Mouse (Mus musculus) brown adipose tissue, adult 24 weeks (tissue): ENCODE data around the gene Srgn. TPM values are rescaled to one million over a fixed set of nuclear protein-coding genes. Genes with fewer than 3 reads are reported as not detected.
A peak's percentile ranks its signal among the peaks of the same experiment; 100 is the strongest.
"Not testable (repeated sequence)": the region's sequence is repeated elsewhere in the genome, so short reads cannot be mapped to it uniquely, and the experiment has no call there.

Experiments
- H3K27ac ChIP-seq: fragments of 200-500 bp; replicated peaks from 2 replicates; pipeline ENCODE4 v1.5.1; 2012; ENCODE audit warnings: low read depth, mild to moderate bottlenecking, low read length
- H3K4me1 ChIP-seq: fragments of 200-500 bp; 2 replicates; pipeline ENCODE4 v1.6.1; 2012; ENCODE audit warnings: low read length, mixed read lengths; ENCODE audit not compliant: control insufficient read depth, insufficient read depth, insufficient read length
- H3K4me3 ChIP-seq: fragments of 200-500 bp; 2 replicates; pipeline ENCODE4 v1.5.1; 2012; ENCODE audit warnings: low read depth, mild to moderate bottlenecking, low read length, moderate library complexity; ENCODE audit not compliant: insufficient read depth
- polyA plus RNA-seq: library from polyadenylated mRNA; stranded (reverse); fragments of >200 nt; gene quantifications from 2 replicates; pipeline ENCODE4 v1.2.4, GENCODE M21; 2012; ENCODE audit not compliant: missing spikeins, insufficient read depth, insufficient read length

Srgn gene
- polyA plus RNA-seq, 1 experiment = 48.5 TPM

DNA sequence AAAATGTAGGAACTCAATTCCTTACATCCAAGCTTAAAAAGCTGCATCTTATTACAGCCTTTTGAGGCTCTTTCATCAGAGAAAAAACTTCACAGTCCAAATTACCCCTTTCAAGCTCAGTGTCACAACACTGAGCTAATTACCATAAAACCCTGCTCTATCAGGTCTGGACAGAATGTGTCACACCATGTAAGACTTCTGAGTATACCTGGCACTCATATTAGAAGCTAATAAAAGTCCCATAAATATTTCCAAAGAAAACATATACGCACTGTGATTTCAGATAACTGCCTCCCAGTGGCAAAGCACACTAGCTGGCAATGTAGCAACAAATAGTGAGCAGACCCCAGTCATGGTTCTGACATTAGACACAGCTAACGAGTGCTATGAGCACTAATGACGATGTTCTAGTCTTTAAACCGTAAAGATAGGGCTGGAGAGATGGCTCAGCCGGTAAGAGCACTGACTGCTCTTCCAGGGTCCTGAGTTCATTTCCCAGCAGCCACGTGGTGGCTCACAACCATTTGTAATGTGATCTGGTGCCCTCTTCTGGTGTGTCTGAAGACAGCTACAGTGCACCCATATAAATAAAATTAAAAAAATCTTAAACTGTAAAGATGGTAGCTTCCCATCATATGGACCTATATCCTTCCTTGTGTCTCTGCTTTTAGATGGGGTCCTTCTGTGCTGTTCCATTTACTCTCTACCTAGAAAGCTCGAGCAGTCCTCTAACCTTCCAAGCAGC is 46.0 kb downstream of the Srgn start:
- no peak overlapping the region for H3K4me3 ChIP-seq
- H3K27ac ChIP-seq = no peak overlapping the region
- H3K4me1 ChIP-seq = peaks cover 10% of the 10 kb centered on the region; the same call in 1 of the 2 replicates

DNA sequence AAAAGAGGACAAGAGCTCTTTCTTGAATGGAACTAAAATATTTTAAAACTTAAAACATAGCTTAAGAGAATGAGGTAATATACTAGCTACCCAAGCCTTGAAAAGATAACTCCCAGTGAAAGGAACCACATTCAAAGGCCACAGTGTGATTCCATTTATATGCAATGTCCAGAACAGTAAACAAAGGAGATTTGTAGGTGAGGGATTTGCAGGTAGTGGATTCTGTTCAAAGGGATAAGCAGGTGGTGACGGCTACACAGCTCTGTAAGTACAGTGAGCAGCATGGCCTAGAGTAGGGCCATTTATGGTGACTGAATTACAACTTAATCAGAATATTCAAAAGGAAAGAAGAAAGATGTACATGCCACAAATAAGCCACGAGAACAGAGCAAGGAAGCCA is 50.3 kb downstream of the Srgn start:
- no peaks in the 10 kb centered on the region for H3K4me1 ChIP-seq
- no peak overlapping the region for H3K4me3 ChIP-seq
- no peak overlapping the region for H3K27ac ChIP-seq

DNA sequence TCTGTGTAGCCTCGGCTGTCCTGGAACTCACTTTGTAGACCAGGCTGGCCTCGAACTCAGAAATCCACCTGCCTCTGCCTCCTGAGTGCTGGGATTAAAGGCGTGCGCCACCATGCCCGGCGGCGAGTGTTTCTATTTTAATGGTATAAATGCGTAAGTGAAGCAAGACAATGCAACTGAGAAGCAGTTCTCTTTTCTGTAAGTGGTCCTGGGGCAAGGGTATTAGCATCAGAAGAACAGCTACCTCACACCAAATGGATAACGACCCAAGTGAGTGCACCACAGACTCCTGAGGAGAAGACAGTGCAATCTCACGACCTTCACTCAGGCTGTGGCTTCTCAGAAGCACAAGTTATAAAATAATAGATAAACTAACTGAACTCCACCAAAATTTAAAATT is 52.3 kb downstream of the Srgn start:
- H3K4me3 ChIP-seq = no peak overlapping the region
- no peaks in the 10 kb centered on the region for H3K4me1 ChIP-seq
- no peak overlapping the region for H3K27ac ChIP-seq

DNA sequence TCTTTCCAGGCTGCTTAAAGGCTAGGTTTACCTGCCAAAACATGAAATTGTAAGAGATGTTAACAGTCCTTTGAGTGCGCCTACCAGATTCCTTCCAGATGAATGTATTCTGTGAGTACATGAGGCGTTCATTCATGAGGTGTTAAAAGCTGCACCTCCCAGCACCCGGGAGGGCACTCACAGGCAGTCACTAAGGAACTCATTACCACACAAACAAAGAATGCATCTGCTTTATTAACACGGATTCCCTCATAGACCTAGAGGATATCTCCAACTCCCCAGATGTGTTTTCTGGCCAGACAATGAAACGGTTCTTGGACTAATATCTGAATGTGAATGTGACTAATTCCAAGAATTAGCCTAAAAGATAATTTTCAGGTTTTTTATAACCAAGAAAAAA is 56.1 kb downstream of the Srgn start:
- Histone ChIP-seq H3K4me1 (no peaks in the 10 kb centered on the region), H3K4me3 (no peak overlapping the region), H3K27ac (no peak overlapping the region)

DNA sequence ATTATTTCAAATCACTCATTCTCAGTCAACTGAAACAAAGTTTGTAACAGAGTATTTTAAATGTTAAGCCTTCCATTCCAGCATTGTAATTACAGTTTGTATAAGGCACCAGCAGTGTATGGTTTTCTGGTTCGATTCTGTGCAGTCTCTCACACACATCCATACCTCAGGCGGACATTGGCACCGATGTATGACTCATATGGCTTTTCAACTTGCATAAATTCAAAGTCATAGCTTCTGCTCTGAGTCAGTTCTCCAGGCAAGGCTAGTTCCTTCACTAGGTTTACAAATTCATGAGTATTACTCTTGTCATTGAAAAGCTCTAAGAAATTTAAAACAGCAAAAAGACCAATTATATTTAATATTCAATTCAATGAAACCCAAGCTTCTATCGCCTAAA is 57.5 kb downstream of the Srgn start:
- H3K4me3 ChIP-seq = no peak overlapping the region
- no peaks in the 10 kb centered on the region for H3K4me1 ChIP-seq

DNA sequence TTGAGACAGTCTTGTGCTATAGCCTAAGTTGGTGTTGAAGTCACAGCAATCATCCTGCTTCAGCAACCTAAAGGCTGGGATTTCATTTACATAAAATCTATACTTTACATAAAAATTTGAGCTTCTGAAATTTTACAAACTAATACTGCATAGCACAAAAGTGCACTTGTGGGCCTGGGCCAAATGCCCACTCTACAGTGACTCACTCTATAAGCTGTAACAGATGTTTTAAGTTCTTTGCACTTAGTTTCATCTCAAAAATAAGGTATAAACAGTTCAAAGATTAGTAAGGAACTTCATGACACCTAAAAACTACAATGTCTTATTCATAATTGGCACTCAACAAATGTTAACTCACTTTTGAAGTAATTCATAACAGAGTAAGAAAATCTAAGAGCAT is 65.9 kb downstream of the Srgn start:
- Histone ChIP-seq H3K4me1 (no peaks in the 10 kb centered on the region), H3K27ac (no peak overlapping the region), H3K4me3 (no peak overlapping the region)

More for the DNA sequence above, 57.5 kb downstream of the Srgn start:
- no peak overlapping the region for H3K27ac ChIP-seq

DNA sequence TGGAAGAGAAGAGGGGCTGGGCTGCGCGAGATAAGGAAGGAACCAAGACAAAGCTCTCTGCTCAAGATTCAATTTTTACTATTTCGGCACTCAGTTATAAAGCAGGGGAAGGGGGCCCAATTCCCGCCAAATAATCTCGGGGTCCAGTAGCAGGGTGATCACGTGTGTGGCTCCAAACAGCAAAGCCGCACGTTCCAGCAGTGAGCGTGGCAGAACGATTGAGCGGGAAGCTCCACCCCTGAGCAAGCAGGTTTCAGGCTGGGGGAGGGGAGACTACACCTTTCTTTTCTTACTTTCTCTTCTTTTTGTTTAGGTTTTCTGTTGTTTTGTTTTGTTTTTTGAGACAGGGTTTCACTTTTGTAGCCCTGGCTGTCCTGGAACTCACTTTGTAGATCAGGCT is 75.2 kb downstream of the Srgn start:
- H3K27ac ChIP-seq, H3K4me1 ChIP-seq, H3K4me3 ChIP-seq: not testable (repeated sequence)

DNA sequence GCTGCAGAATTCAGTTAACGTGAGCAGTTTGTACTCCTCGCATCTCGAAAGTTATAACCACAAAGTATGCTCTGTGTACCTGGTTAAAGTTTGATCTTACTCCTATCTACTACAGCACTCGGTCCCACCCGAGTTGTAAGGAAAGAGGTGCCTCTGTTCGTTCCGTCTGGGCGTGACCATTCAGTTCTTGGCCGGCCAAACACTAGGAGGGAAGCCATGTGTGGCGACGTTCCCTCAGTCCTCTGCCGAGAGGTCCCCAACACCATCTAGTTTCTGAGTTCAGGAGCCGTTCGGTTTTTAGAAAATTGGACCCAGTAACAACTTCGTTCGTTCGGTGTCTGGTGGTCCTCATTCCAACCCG is 77.0 kb downstream of the Srgn start:
- Histone ChIP-seq H3K4me3 (peak overlapping the region; percentile 81), H3K27ac (peak overlapping the region; percentile 98), H3K4me1 (peaks cover 3% of the 10 kb centered on the region)

DNA sequence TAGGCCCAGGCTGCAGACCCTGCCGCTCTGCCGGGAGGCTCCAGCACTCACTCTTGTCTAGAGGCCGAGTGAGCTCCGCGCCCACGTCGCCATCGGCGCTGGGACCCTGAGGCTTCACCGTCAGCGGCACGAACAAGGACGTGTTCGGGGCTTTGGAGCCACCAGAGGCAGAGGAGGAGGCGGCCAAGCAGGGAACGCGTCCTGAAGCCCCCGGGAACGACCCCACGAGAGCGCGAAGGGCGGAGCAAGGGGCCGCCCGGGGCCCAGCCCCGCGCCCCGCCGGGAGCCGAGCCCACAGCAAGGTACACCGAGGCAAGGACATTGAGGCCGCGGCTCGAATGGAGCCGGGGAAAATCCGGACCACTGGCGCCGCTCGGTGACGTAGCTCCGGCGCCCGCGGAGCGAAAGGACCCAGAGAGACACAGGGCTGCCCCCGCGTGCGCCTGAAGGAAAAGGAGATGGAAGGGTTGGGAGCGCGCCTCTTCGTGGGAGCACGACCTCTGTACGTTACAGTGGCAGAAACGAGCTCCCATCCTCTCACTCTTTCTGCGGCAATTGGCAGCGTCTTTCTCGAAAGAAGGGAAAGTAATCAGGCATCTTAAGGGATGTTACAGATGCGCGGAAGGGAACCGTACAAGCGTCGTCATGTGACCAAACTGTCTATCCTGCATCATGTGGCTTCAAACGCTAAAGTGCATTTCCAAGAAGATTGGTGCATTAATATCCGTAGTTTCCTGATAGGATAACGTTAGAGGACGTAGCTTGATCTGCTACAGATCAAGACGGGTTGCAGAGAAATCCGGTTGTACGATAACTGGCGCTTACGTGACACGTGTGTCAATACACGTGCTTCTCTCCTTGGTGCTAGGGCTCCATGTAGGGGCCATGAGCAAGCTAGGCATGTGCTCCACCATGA is 77.6 kb downstream of the Srgn start, which contains the start of the genes 4930507D05Rik and Supv3l1:
Gene 4930507D05Rik (plus strand): TSS at position 126 of the 916 bp plus-strand sequence.
Gene Supv3l1 (minus strand): TSS at position 375 of the 916 bp plus-strand sequence.
- H3K4me1 ChIP-seq = peaks cover 3% of the 10 kb centered on the region
- H3K27ac ChIP-seq = peak within 1 kb of the TSS; percentile 98
- peak within 1 kb of the TSS; percentile 81 for H3K4me3 ChIP-seq

Other genes starting within 250 kb of the Srgn start
- 19.8 and 27.2 TPM in 2 replicates for gene Hk1, start 147.5 kb downstream of the Srgn start, polyA plus RNA-seq
- gene Hkdc1, start 105.0 kb downstream of the Srgn start, polyA plus RNA-seq = not detected in 2 replicates
- gene 4930507D05Rik, start 78.0 kb downstream of the Srgn start, polyA plus RNA-seq = not detected in 2 replicates
- 46.3 and 62.1 TPM in 2 replicates for gene Supv3l1, start 77.7 kb downstream of the Srgn start, polyA plus RNA-seq
- gene Vps26a, start 40.6 kb downstream of the Srgn start, polyA plus RNA-seq = 46.9 and 61.9 TPM in 2 replicates
- gene Kif1bp, start 51.0 kb upstream of the Srgn start, polyA plus RNA-seq = 23.4 and 26.4 TPM in 2 replicates
- 18.9 TPM in 2 replicates for gene Ddx21, start 74.8 kb upstream of the Srgn start, polyA plus RNA-seq
- gene Ddx50, start 123.8 kb upstream of the Srgn start, polyA plus RNA-seq = 79.1 and 95.4 TPM in 2 replicates
- gene Stox1, start 198.7 kb upstream of the Srgn start, polyA plus RNA-seq = 1.1 TPM in 1 of 2 replicates, not detected in the other